Mouse (Mus musculus) liver, embryonic 15.5 days (tissue): ENCODE measurements around the gene Olfr1342. TPM values are rescaled to one million over a fixed set of nuclear protein-coding genes. Genes with fewer than 3 reads are reported as not detected.

Source experiments
- ATAC-seq: fragments of 200-750 bp; cut with Nextera tagmentation; 2 replicates; pipeline ENCODE4 v1.8.0; 2017; ENCODE audit warnings: moderate number of reproducible peaks, mild to moderate bottlenecking, moderate library complexity; ENCODE audit not compliant: insufficient read depth
- H3K27ac ChIP-seq: fragments of 300-500 bp; sonication (generic); replicated peaks from 2 replicates; pipeline ENCODE4 v1.5.1; 2015; ENCODE audit warnings: mild to moderate bottlenecking, inconsistent platforms
- H3K27me3 ChIP-seq: fragments of 300-500 bp; sonication (generic); 2 replicates; pipeline ENCODE4 v1.6.1; 2015; ENCODE audit warnings: mild to moderate bottlenecking, inconsistent platforms
- H3K36me3 ChIP-seq: fragments of 300-500 bp; sonication (generic); replicated peaks from 2 replicates; pipeline ENCODE4 v1.6.1; 2015; ENCODE audit warnings: moderate library complexity, mild to moderate bottlenecking, inconsistent platforms
- H3K4me1 ChIP-seq: fragments of 300-500 bp; sonication (generic); replicated peaks from 2 replicates; pipeline ENCODE4 v1.6.1; 2015; ENCODE audit warnings: inconsistent platforms
- H3K4me2 ChIP-seq: fragments of 300-500 bp; sonication (generic); 2 replicates; pipeline ENCODE4 v1.6.1; 2015; ENCODE audit warnings: moderate library complexity, mild to moderate bottlenecking, inconsistent platforms
- H3K4me3 ChIP-seq: fragments of 300-500 bp; sonication (generic); replicated peaks from 2 replicates; pipeline ENCODE4 v1.5.1; 2015; ENCODE audit warnings: mild to moderate bottlenecking, inconsistent platforms
- H3K9ac ChIP-seq: fragments of 300-500 bp; sonication (generic); 2 replicates; pipeline ENCODE4 v1.6.1; 2015; ENCODE audit warnings: moderate library complexity, mild to moderate bottlenecking, inconsistent platforms
- H3K9me3 ChIP-seq: fragments of 300-500 bp; sonication (generic); replicated peaks from 2 replicates; pipeline ENCODE4 v1.6.1; 2016; ENCODE audit warnings: inconsistent platforms
- WGBS: fragments of 180-500 bp; shearing (Covaris S2); methylation state at CpG from one replicate; pipeline ENCODE4 v1.1.7; 2015; ENCODE audit warnings: mixed read lengths; ENCODE audit not compliant: insufficient replicate concordance; 5-methylcytosine and 5-hydroxymethylcytosine counted together
- polyA plus RNA-seq: library from polyadenylated mRNA; unstranded; fragments of >200 nt; fragmentation: Nextera tagmentation; extraction: Ambion mirVana; gene quantifications from 2 replicates; pipeline ENCODE4 v1.2.1, GENCODE M21; 2015

The Olfr1342 gene
- not detected in 2 replicates for polyA plus RNA-seq

DNA sequence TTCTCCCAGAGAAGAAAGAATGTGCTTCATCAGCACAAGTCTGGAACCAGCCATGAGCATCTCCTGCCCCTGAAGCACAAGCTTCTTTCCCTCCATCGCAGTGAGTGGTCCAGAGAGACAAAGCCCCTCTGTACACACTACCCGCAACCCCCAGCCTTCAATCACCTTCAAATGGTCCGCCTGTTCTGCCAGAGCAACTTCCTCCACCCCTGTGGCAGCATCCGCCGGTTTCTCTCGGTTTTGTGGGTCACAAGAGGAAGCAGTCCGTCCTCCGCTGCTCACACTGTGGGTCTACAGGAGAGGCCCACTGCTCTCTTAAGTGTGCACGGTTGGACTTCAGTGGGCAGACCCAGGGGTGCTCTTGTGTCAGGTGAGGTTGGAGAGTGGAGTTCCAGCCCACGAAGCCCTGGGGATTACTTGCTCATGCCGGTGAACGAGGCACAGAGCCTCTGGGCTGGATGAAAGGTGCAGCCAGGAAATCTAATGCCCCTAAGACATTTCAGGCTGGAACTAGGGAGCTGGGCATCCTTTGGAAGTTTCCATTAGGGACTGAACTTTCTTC is at the start of gene Olfr1342:
TSS of gene Olfr1342 (minus strand) at position 345 of the 562 bp plus-strand sequence.
- Histone ChIP-seq H3K4me2 (no peak within 1 kb of the TSS), H3K4me3 (no peak within 1 kb of the TSS), H3K9ac (no peak within 1 kb of the TSS), H3K9me3 (no peaks in the 10 kb centered on the region), H3K36me3 (no peaks in the 10 kb centered on the region), H3K27me3 (peaks cover 5% of the 10 kb centered on the region; the same call in 1 of the 2 replicates), H3K27ac (no peak within 1 kb of the TSS), H3K4me1 (no peaks in the 10 kb centered on the region)
- 24% methylated on average over 12 of the region's 12 CpGs for WGBS
- ATAC-seq, result no peak

DNA sequence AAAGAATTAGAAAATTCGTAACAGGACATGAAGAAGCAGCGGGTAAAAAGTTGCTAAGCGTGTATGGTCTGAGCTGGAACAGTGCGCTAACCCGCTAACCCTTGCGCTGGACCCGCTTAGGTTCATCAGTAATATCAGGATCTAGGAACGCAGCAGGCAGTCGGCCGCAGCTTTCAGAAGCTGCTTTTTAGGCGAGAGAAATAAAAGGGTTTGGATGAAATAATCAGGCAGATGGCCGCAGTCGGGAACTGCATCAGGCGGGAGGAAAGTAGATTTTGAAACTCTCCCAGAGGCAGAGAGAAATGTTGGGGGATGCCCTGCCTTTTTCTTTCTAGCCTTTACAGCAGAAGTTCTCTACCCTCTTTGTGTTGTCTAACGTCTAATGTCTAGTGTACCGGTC is 49.3 kb upstream of the Olfr1342 start:
- Histone ChIP-seq H3K9me3 (0 out of 2 replicates have a peak, but pooled peaks cover 3% of the 10 kb centered on the region), H3K4me3 (no peak overlapping the region), H3K4me2 (no peak overlapping the region), H3K27ac (no peak overlapping the region), H3K27me3 (peaks cover 27% of the 10 kb centered on the region), H3K9ac (no peak overlapping the region), H3K4me1 (no peaks in the 10 kb centered on the region), H3K36me3 (no peaks in the 10 kb centered on the region)
- ATAC-seq, result no peak
- 10% methylated on average over 16 of the region's 16 CpGs for WGBS

DNA sequence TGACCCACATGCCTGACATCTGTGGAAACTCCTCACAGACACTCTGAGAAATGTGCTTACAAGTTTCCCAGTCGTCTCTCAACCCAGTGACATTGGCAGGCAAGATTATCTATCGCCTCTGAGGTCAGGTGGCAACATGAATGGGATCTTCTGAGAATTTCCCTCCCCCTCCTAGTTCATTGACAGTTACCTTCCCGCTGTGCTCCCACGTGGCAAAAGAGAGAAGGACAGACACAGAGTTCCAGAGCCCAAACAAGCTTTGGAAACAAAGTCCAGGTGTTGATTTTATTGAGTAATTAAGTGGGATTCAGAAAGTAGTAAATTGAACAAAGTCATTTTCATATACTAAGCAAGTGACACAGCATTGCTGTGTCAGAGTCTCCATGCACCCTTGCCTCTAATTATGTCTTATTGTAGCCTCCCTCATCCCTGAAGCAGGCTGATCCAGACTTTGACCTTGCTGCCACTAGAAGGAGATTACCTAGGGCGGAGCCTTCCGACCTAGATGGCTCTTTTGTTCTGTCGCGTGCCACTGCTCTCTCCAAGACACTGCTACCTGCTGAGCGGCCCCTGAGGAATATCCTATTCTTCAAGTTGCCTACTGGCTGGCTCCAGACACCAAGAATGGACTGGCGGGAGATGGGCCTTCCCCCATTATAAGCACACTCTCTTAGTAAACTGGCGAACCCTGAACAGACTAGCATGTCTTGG is 48.6 kb upstream of the Olfr1342 start:
- Histone ChIP-seq H3K27me3 (peaks cover 27% of the 10 kb centered on the region), H3K9ac (no peak overlapping the region), H3K4me1 (no peaks in the 10 kb centered on the region), H3K4me3 (no peak overlapping the region), H3K4me2 (no peak overlapping the region), H3K9me3 (no peaks in the 10 kb centered on the region), H3K36me3 (no peaks in the 10 kb centered on the region), H3K27ac (no peak overlapping the region)
- 11% methylated on average over 11 of the region's 11 CpGs for WGBS
- no peak for ATAC-seq

DNA sequence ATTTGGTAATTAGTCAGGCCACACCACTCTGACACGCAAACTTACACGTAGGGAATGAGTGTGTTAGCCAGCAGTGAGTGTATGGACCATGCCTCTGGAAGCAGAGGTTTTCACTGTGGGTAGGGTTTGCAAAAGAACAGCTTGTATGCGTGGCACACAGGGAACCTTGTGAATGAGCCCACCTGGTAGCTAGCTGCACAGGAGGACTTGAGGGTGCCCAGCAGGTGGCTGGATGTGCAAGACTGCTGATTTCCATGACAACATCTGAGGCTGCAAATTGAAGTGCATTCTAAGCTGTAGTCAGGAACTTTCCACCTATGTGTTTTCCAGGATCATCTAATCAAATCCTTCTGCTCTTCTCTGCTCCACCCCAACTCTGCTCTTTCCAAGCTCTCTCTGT is 47.0 kb upstream of the Olfr1342 start:
- no peak overlapping the region for H3K4me2 ChIP-seq
- H3K9ac ChIP-seq, result no peak overlapping the region
- H3K27me3 ChIP-seq, result peaks cover 27% of the 10 kb centered on the region
- H3K9me3 ChIP-seq, result no peaks in the 10 kb centered on the region
- H3K4me1 ChIP-seq, result no peaks in the 10 kb centered on the region
- no peak for ATAC-seq
- no peak overlapping the region for H3K27ac ChIP-seq
- WGBS, result 37% methylated on average over 3 of the region's 3 CpGs
- no peaks in the 10 kb centered on the region for H3K36me3 ChIP-seq
- H3K4me3 ChIP-seq, result no peak overlapping the region

DNA sequence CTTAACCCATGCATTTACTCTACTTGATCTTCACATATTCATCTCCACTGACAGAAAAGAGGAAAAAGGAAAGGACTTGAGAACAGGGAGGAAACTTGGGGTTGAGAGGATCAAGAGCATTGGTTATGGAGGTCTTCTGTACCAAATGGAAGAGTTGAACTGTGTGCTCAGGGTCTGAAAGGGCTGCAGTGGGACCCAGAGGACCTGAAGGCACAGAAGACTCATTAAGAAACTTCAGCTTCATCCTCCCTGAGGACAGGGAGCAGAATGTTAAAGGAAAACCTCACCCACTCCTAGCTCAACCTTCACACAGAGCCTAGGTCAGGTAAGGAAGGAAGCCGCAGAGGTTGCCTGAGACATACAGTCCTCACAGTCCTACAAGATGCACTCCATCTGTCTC is 39.3 kb upstream of the Olfr1342 start, which contains the start of gene Olfr1339:
TSS of gene Olfr1339 (plus strand) at position 301 of the 400 bp plus-strand sequence.
- Histone ChIP-seq H3K36me3 (no peaks in the 10 kb centered on the region), H3K27me3 (no peaks in the 10 kb centered on the region; the same call in 1 of the 2 replicates), H3K9ac (no peak within 1 kb of the TSS), H3K4me2 (no peak within 1 kb of the TSS), H3K4me1 (no peaks in the 10 kb centered on the region), H3K9me3 (no peaks in the 10 kb centered on the region), H3K4me3 (no peak within 1 kb of the TSS), H3K27ac (no peak within 1 kb of the TSS)
- ATAC-seq, result no peak
- 80% methylated on average over 1 of the region's 1 CpGs for WGBS

DNA sequence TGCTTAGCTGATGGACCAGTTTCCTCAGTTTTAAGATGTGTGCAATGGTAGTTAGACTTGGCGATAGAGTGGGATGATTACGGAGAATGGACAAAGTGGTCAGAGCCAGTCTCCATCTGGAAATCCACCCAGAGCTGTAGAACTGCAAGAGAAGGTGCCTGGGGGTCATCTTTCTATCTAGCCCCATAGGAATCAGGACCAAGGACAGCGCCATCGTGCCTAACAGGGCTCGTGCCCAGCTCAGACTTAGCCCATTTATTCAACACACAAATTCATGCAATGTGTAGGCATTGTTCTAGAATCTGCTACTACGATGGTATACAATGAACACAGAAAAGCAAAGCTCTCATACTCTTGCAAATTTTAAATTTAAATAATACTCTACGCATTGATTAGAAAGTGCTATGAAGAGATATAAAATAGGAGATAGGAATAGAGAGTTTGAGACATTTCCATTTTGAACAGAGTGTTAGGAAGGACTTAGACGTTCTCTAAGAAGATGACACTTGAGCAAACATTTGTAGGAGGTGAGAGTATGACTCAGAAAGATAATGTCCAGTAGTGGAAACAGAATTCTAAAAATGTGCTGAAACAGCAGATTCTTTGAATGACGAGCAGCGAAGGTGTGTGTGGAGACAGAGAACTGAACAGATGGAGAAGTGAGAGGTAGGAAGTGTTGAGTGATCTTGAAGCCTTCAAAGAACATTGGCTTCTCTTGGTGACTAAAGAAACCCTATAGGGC is 29.4 kb upstream of the Olfr1342 start:
- ATAC-seq, result no peak
- H3K4me1 ChIP-seq, result no peaks in the 10 kb centered on the region
- no peak overlapping the region for H3K4me3 ChIP-seq
- H3K9ac ChIP-seq, result no peak overlapping the region
- no peak overlapping the region for H3K4me2 ChIP-seq
- no peaks in the 10 kb centered on the region for H3K27me3 ChIP-seq
- H3K9me3 ChIP-seq, result no peaks in the 10 kb centered on the region
- no peak overlapping the region for H3K27ac ChIP-seq
- H3K36me3 ChIP-seq, result no peaks in the 10 kb centered on the region
- 41% methylated on average over 10 of the region's 10 CpGs for WGBS

DNA sequence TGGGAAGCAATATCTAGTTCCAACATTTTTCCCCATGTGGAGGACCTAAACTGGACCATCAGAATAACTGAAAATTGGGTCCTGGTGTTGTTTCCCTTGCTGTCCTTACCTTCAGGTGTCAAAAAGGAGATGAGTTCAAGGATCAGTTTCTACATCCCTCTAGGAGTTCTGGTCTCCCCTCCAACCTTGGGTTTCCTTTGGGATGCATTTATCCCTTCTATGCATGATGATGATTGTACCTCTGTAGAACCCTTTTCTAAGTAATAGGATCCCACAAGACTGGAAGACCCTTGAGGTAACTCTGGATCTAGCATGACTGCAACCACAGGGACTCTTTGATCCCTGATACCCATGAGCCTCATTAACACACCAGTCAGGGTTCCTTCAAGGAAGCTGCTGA is 27.3 kb upstream of the Olfr1342 start, which contains the start of gene Olfr1340:
TSS of gene Olfr1340 (plus strand) at position 301 of the 400 bp plus-strand sequence.
- H3K36me3 ChIP-seq, result no peaks in the 10 kb centered on the region
- H3K4me1 ChIP-seq, result no peaks in the 10 kb centered on the region
- no peak within 1 kb of the TSS for H3K4me3 ChIP-seq
- H3K9ac ChIP-seq, result no peak within 1 kb of the TSS
- no peaks in the 10 kb centered on the region for H3K27me3 ChIP-seq
- no peaks in the 10 kb centered on the region for H3K9me3 ChIP-seq
- H3K4me2 ChIP-seq, result no peak within 1 kb of the TSS
- no peak for ATAC-seq
- H3K27ac ChIP-seq, result no peak within 1 kb of the TSS

DNA sequence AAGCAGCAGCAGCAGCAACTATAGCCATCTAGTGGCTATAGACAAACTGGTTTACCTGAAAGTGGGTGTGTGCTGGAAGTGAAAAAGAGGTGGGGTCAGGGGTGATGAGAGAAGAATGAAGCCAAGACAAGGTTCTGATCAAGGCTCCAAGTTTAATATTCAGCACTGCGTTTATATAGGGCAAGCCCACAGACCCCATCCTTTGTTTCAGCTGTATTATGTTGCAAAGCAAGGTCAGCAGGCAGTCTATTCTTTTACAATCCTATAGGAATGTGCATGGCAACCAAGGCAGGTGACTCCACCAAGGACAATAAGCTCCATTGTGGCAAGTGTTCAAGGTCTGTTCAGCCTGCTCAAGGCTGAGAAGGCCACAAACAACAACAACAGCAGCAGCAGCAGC is 19.1 kb upstream of the Olfr1342 start:
- H3K4me1 ChIP-seq, result no peaks in the 10 kb centered on the region
- H3K4me3 ChIP-seq, result no peak overlapping the region
- no peaks in the 10 kb centered on the region for H3K27me3 ChIP-seq
- H3K4me2 ChIP-seq, result no peak overlapping the region
- H3K9me3 ChIP-seq, result no peaks in the 10 kb centered on the region
- H3K27ac ChIP-seq, result no peak overlapping the region
- ATAC-seq, result no peak
- no peaks in the 10 kb centered on the region for H3K36me3 ChIP-seq
- no peak overlapping the region for H3K9ac ChIP-seq
- WGBS, result 46% methylated on average over 1 of the region's 1 CpGs

DNA sequence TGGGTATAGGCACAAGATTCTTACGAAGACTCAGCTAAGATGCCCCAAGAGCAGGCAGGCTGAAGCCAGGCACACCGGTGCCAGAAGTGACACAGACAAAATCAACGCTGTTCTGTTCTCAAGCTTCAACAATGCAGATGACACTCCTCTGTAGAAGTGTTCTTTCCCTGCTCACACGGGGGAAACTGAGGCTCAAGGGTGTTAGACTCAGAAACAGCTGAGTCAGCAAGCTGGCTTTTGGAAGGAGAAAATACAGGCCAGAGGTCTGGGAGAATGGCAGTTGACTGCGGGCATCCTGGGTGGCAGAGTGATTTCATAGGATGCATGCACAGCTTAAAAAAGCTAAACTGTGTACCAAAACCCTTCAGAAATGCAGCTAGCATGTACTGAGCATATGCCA is 15.5 kb upstream of the Olfr1342 start:
- H3K4me2 ChIP-seq, result no peak overlapping the region
- WGBS, result 62% methylated on average over 5 of the region's 5 CpGs
- H3K9ac ChIP-seq, result no peak overlapping the region

DNA sequence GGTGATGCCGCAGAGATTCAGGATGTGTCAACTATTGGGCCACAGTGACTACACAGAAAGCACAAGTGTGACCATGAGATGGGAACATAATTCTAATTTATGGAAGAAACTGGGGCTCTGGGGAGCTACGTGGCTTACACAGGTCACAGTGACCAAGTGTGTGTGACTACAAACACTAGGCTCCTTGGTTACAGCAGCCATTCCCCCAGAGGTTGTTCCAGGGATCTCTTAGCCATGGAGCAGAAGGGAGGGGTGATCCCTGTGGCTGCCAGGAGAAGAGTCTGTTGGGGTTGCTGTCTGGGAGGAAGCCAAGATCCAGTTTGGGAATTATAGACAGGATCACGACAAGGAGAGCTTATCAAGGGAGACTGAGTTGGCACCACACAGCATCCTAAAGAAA is 10.7 kb upstream of the Olfr1342 start, which contains the start of gene Olfr1341:
TSS of gene Olfr1341 (plus strand) at position 301 of the 400 bp plus-strand sequence.
- Histone ChIP-seq H3K36me3 (no peaks in the 10 kb centered on the region), H3K4me3 (no peak within 1 kb of the TSS), H3K9me3 (no peaks in the 10 kb centered on the region), H3K9ac (no peak within 1 kb of the TSS), H3K27me3 (no peaks in the 10 kb centered on the region), H3K27ac (no peak within 1 kb of the TSS), H3K4me1 (no peaks in the 10 kb centered on the region), H3K4me2 (no peak within 1 kb of the TSS)
- WGBS, result 58% methylated on average over 3 of the region's 3 CpGs
- ATAC-seq, result no peak

More for the DNA sequence above, 15.5 kb upstream of the Olfr1342 start:
- Histone ChIP-seq H3K27ac (no peak overlapping the region), H3K27me3 (no peaks in the 10 kb centered on the region), H3K4me1 (no peaks in the 10 kb centered on the region), H3K36me3 (no peaks in the 10 kb centered on the region), H3K9me3 (no peaks in the 10 kb centered on the region), H3K4me3 (no peak overlapping the region)
- no peak for ATAC-seq

DNA sequence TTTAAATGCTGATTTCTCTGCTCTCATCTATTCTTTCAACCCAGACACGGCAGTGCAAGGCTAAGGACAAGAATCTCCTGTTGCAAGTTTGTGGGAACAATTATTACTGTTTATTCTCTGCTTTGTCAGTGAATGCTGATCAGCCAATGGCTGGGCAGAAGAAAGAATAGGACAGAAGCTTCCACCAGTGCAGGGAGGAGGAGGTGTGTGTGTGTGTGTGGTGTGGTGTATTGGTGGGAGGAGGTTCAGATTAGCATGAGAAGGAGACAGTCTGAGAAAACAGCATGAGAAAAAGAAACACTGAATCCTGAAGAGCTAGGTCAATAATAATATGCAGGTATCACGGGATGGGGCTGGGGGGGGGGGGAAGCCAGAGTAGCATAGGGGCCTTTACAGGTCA is 1.3 kb upstream of the Olfr1342 start:
- Histone ChIP-seq H3K4me2 (no peak overlapping the region), H3K4me1 (no peaks in the 10 kb centered on the region), H3K4me3 (no peak overlapping the region), H3K9ac (no peak overlapping the region), H3K9me3 (no peaks in the 10 kb centered on the region), H3K27me3 (peaks cover 5% of the 10 kb centered on the region; the same call in 1 of the 2 replicates), H3K27ac (no peak overlapping the region), H3K36me3 (no peaks in the 10 kb centered on the region)
- ATAC-seq, result no peak
- WGBS, result 43% methylated on average over 2 of the region's 2 CpGs
